Mouse (Mus musculus) liver, adult 2 months (tissue): ENCODE results near the gene Mdga1.

Experiments
- CTCF ChIP-seq: fragments of 200-500 bp; IDR thresholded peaks from 2 replicates; pipeline ENCODE4 v1.5.1; 2011; ENCODE audit warnings: low read depth, low read length, control low read depth
- POLR2A ChIP-seq: fragments of 200-500 bp; IDR thresholded peaks from 2 replicates; pipeline ENCODE4 v1.6.1; 2011; ENCODE audit warnings: low read length, control low read depth; ENCODE audit not compliant: insufficient read depth; ENCODE audit errors: extremely low read depth

- TF ChIP-seq POLR2A (no peak), CTCF (no peak)
Measured at GRCm38 (mm10) chr17:29971761-29972432, 2.0 kb upstream of the Mdga1 start.
